Mouse (Mus musculus): ENCODE data around the gene Plk2.

Gene Plk2

GRCm38 (mm10) chr13:110412572-110413209 is 17.8 kb downstream of the Plk2 start:
- no peak for DNase-seq

DNA sequence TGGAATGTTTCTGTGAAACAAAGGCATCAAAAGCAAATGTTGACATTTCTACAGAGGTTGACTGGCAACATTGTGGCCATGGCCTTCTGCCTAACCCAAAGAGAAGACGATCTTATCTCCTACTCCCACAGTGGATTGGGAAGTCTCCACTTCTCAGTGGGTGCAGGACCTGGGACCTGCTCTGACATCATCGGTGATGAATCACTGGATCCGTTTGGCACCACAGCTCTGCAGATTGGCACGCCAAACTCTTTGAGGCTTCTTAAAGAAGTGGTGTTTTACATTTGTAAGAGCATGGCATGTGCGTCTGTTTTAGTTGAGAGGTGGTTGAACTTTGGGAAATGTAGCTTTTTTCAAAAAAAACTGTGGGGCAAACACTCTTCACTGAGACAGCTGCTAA is 23.8 kb downstream of the Plk2 start:
- DNase-seq, result no peak

GRCm38 (mm10) chr13:110419640-110420039 is 24.8 kb downstream of the Plk2 start:
- no peak for DNase-seq

GRCm38 (mm10) chr13:110422434-110422833 is 27.6 kb downstream of the Plk2 start:
- DNase-seq, result no peak

DNA sequence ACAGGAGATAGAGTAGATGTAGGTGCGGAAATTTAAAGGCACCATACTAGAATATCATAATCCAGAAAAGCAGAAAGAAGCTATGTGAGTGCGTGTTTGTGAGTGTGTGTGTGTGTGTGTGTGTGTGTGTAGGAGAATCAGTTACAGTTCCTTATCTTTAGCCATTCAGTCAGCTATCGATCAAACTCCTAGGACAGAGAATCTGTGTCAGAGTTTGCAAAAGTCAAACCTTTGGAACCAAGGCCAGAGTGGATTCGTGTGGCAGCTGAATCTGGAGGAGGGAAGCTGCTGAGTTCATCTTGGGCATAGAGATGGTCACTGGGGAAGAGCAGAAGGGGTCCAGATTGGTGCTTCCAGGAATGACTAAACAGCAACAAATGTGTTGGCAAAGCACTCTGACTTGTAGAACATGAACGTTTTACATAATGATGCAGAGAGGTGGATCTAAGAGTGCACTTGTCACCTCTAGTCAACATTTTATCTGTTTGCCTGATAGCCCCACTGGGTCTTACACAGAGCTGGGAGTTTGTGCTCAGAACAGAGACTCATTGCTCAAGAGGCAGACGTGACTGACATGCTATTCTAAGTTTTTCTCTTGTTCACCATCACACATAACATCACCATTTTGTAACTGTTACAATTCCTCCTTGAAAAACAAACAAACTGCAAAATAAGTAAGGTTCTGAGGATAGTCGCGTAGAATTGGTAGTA is 30.8 kb downstream of the Plk2 start:
- no peak for DNase-seq

DNA sequence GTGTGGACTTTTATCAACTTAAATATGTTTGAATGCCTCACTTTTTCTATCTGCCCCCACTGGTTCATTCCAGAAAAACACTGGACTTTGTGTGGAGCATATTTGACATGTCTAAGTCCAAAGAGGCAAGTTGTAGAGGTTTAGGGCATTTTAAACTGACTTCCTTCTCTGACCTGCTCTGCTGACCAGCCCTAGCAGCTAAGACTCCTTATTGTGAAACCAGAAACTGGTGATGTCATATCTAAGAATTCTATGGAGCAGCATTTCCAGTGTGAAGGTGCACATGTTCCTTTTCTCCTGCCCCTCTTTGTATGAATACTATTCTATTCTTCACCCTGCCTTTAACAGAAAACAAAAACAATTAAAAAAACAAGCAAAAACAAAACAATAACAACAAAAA is 36.5 kb downstream of the Plk2 start:
- DNase-seq, result no peak

GRCm38 (mm10) chr13:110432062-110432566 is 37.3 kb downstream of the Plk2 start:
- no peak for DNase-seq

DNA sequence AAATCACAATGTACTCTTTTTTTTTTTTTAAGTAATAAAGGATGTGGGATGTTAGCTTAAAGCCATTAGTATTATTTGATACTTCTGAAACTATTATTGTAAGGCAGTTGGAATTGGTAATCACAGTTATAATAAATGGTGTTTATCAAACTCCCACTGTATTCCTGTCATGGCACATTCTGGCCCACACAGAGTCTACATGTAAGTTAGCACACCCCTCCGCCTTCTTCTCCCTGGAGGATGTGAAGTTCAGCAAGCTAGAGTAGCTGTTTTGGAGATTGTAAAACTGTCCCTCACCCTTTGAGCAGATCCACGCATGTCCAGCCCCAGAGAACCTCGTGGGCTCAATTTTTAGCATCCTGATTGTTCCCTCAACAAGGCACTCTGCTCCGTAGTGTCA is 37.8 kb downstream of the Plk2 start:
- DNase-seq, result no peak

- DNase-seq, result no peak
Measured at GRCm38 (mm10) chr13:110436692-110437091, 41.8 kb downstream of the Plk2 start.

- DNase-seq, result no peak
Measured at GRCm38 (mm10) chr13:110438624-110439023, 43.8 kb downstream of the Plk2 start.

GRCm38 (mm10) chr13:110444335-110444734 is 49.5 kb downstream of the Plk2 start:
- DNase-seq, result no peak

- no peak for DNase-seq
Measured at GRCm38 (mm10) chr13:110444894-110445293, 50.0 kb downstream of the Plk2 start.

DNA sequence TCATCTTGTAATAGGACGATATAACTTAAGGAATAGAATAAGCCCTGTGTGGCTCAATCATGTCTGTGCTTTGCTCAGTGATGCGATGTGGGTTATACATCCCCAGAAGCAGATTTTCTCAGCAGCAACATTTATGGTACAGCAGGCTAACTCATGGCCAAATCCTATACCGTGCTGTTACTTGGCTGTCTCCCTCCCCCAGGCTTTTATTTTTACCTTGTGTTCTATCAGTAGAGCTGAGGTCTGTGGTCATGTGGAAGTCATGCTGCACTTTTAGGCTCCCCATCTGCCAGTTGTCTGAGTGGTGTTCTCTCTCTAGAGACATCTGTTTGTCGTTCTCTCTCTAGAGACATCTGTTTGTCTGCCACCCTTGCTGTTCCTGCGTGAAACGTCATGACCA is 51.6 kb downstream of the Plk2 start:
- DNase-seq, result no peak

GRCm38 (mm10) chr13:110450056-110450455 is 55.2 kb downstream of the Plk2 start:
- DNase-seq, result no peak
